Mouse (Mus musculus) testis, adult 2 months (tissue): ENCODE data around the gene Sod2.
"Not testable (repeated sequence)": the region's sequence is repeated elsewhere in the genome, so short reads cannot be mapped to it uniquely, and the experiment has no call there.

Experiments used
- CTCF ChIP-seq: fragments of 200-500 bp; IDR thresholded peaks from 2 replicates; pipeline ENCODE4 v1.5.1; 2012; ENCODE audit warnings: low read depth, mild to moderate bottlenecking, inconsistent platforms, low read length, moderate library complexity; ENCODE audit not compliant: control insufficient read depth, insufficient read depth, insufficient replicate concordance
- POLR2A ChIP-seq: fragments of 200-500 bp; IDR thresholded peaks from 2 replicates; pipeline ENCODE4 v1.6.1; 2012; ENCODE audit warnings: low read depth, mild to moderate bottlenecking, inconsistent platforms, low read length, moderate library complexity; ENCODE audit not compliant: control insufficient read depth

DNA sequence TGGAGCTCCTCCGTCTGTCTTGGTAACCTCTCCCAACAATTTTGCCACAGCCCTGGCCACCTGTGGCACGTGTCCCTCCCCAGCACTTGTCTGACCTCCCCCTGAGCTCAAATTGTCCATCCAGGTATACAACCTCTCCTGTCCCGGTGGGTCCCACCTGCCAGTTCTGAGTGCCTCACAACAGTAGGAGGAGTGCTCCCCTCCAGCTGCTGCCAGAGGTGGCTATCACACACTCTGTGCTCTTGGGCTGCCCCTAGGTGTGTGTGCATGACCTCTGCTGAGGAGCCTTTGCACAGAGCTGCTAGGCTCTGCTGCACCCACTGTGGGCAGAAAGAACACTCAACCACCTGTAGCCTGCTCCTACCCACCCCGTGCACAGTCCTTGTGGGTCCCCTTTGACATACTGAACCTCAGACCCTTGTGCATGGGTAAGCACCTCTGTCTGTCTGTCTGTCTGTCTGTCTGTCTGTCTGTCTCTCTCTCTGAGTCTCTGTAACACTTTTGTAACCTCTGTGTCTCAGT lies 61.3 kb downstream of the Sod2 start:
- not testable (repeated sequence) for TF ChIP-seq CTCF, POLR2A
